Mouse (Mus musculus) hindbrain, embryonic 13.5 days (tissue): ENCODE data around the gene Cdkal1. TPM values are rescaled to one million over a fixed set of nuclear protein-coding genes. Genes with fewer than 3 reads are reported as not detected.

Experiments
- ATAC-seq: fragments of 200-750 bp; cut with Nextera tagmentation; 2 replicates; pipeline ENCODE4 v1.8.0; 2017; ENCODE audit warnings: moderate TSS enrichment; ENCODE audit not compliant: low FRiP score
- H3K27ac ChIP-seq: fragments of 300-500 bp; sonication (generic); 2 replicates; pipeline ENCODE4 v1.5.1; 2015; ENCODE audit warnings: inconsistent platforms, mild to moderate bottlenecking, moderate library complexity
- H3K27me3 ChIP-seq: fragments of 300-500 bp; sonication (generic); 2 replicates; pipeline ENCODE4 v1.6.1; 2015; ENCODE audit warnings: mild to moderate bottlenecking, inconsistent platforms
- H3K36me3 ChIP-seq: fragments of 300-500 bp; sonication (generic); 2 replicates; pipeline ENCODE4 v1.6.1; 2015; ENCODE audit warnings: mild to moderate bottlenecking, inconsistent platforms
- H3K4me1 ChIP-seq: fragments of 300-500 bp; sonication (generic); replicated peaks from 2 replicates; pipeline ENCODE4 v1.6.1; 2015; ENCODE audit warnings: inconsistent platforms
- H3K4me2 ChIP-seq: fragments of 300-500 bp; sonication (generic); 2 replicates; pipeline ENCODE4 v1.6.1; 2015; ENCODE audit warnings: inconsistent platforms, mild to moderate bottlenecking, moderate library complexity
- H3K4me3 ChIP-seq: fragments of 300-500 bp; sonication (generic); 2 replicates; pipeline ENCODE4 v1.5.1; 2015; ENCODE audit warnings: mild to moderate bottlenecking, inconsistent platforms
- H3K9ac ChIP-seq: fragments of 300-500 bp; sonication (generic); 2 replicates; pipeline ENCODE4 v1.6.1; 2015; ENCODE audit warnings: mild to moderate bottlenecking, inconsistent platforms
- H3K9me3 ChIP-seq: fragments of 300-500 bp; sonication (generic); 2 replicates; pipeline ENCODE4 v1.6.1; 2016; ENCODE audit warnings: inconsistent platforms
- WGBS: fragments of 180-500 bp; shearing (Covaris S2); methylation state at CpG from one replicate; pipeline ENCODE4 v1.1.7; 2015; 5-methylcytosine and 5-hydroxymethylcytosine counted together
- polyA plus RNA-seq: library from polyadenylated mRNA; unstranded; fragments of >200 nt; fragmentation: Nextera tagmentation; extraction: Ambion mirVana; gene quantifications from 2 replicates; pipeline ENCODE4 v1.2.1, GENCODE M21; 2015

The Cdkal1 gene
- polyA plus RNA-seq, 1 experiment from 2014 or later: 24.3 TPM

DNA sequence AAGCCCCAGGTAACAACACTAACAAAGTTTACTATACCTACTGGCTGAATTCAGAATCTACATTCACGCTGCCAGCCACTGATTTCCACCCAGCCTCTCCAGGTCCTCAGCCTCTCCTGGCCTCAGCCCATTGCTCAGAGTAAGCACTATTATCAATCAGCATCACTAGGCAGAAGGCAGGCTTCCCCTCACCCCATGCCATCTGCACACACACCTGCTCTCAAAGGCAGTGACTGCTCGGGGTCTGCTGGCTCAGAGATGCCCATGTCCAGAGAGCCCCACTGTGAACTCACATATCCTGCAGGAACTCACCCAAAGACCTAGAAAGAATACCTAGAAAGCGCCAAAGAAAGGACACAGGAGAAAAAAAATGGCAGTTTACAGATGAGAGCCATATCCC, 102.2 kb downstream of the Cdkal1 start:
- 78% methylated on average over 3 of the region's 3 CpGs for WGBS
- H3K9ac ChIP-seq: no peak overlapping the region
- no peak overlapping the region for H3K27ac ChIP-seq
- H3K4me3 ChIP-seq: no peak overlapping the region
- no peak overlapping the region for H3K4me2 ChIP-seq
- H3K36me3 ChIP-seq: no peaks in the 10 kb centered on the region
- no peaks in the 10 kb centered on the region for H3K9me3 ChIP-seq
- H3K4me1 ChIP-seq: 0 out of 2 replicates have a peak, but pooled peaks cover 2% of the 10 kb centered on the region
- no peaks in the 10 kb centered on the region for H3K27me3 ChIP-seq
- ATAC-seq: no peak

DNA sequence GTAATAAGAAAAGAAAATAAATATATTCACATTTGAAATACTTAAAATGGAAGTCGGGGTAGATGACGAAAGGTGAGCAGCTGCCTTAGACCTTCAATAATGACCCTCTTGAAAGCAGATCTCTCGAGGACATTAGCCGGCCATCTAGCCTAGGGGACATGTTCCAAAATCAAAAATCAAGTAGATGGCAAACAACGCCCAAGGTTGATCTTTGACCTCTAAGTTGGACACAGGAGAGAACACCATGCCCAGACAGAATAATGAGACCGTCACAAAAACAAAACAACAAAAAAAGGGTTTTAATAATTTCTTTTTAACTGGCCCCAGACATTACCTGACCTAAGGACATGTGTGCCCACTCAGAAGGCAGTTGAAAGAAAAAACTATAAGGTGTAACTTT, 103.4 kb downstream of the Cdkal1 start:
- Histone ChIP-seq H3K4me3 (no peak overlapping the region), H3K27me3 (no peaks in the 10 kb centered on the region), H3K9me3 (no peaks in the 10 kb centered on the region), H3K36me3 (no peaks in the 10 kb centered on the region), H3K4me1 (0 out of 2 replicates have a peak, but pooled peaks cover 3% of the 10 kb centered on the region), H3K9ac (no peak overlapping the region), H3K4me2 (no peak overlapping the region), H3K27ac (no peak overlapping the region)
- ATAC-seq: no peak
- WGBS: 91% methylated on average over 6 of the region's 6 CpGs

DNA sequence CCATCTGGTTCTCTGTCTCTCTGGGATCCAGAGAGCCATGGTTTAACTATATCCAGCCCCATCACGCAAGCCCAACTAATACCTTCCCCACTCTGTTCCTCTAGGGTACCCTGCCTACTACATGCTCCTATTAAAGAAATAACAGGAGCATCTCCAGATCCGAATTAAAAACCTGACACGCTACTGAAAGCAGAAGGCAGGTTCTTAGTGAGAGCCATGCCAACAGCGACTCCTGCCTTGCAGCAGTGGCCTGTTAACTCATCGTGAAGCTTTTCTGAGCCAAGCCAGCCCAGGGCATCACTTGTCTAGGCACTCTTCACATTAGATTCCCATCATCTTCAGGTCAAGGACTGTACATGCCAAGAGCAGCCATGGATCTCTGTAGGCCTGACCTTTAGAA, 104.3 kb downstream of the Cdkal1 start:
- H3K27ac ChIP-seq: no peak overlapping the region
- H3K4me1 ChIP-seq: peaks cover 9% of the 10 kb centered on the region
- H3K36me3 ChIP-seq: no peaks in the 10 kb centered on the region
- ATAC-seq: no peak
- no peak overlapping the region for H3K4me2 ChIP-seq
- H3K9me3 ChIP-seq: no peaks in the 10 kb centered on the region
- 94% methylated on average over 5 of the region's 5 CpGs for WGBS
- H3K4me3 ChIP-seq: no peak overlapping the region
- no peaks in the 10 kb centered on the region for H3K27me3 ChIP-seq
- H3K9ac ChIP-seq: no peak overlapping the region

DNA sequence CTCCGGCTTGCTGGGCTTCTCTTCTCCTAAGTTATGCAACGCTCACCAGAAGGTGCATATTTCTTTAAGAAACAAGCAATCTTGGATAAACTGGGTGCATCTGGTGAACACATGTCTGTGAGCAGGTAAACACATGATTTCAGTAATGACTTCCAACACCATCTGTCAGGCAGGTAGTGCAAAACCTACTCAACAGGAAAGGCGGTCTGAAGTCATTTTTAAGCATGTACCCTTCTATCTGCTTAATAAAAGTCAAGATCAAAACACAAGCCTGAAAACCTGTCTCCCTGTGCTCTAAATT, 108.2 kb downstream of the Cdkal1 start:
- ATAC-seq: no peak
- 82% methylated on average over 3 of the region's 3 CpGs for WGBS
- Histone ChIP-seq H3K36me3 (no peaks in the 10 kb centered on the region), H3K27ac (no peak overlapping the region), H3K9ac (no peak overlapping the region), H3K9me3 (no peaks in the 10 kb centered on the region), H3K4me3 (no peak overlapping the region), H3K4me2 (no peak overlapping the region), H3K27me3 (no peaks in the 10 kb centered on the region), H3K4me1 (peaks cover 15% of the 10 kb centered on the region)

DNA sequence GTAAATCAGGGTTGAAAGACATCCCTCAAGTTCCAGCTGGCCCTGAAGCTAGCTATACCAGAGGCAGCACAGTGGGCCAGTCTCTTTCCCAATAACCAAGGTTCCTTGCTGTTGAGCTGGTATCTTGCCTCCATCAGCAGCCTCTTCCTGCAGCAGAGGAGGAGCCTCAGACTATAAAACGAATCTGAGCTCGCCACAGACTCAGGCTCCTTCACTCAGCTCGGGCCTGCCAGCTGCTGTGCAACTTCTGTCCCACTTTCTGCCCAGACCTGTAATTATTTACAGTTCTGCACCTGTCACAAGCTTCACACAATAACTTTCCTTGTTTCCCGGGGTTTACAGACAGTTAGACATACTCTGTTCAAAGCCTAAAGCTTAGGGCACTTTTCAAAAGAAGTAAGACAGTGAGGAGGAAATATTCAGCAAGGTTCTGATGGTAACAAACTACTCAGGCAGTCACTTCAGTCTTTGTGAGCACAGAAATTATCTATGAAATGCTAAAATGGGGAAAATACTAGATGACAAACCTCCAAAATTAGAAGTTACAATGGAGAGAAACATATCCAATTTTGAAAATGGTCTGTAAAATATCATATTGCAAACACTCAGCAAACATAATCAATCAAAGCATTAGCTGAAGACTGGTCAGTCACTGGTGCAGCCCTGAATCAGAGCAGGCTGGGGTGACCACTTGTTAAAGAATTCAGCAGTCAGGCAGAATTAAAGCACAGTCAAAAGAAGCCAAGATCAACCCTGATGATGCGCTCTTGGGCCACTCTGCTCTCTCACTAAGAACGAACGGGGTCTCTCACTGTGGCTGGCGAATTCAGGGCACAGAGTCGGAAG, 108.8 kb downstream of the Cdkal1 start:
- H3K4me3 ChIP-seq: no peak overlapping the region
- no peak overlapping the region for H3K9ac ChIP-seq
- no peaks in the 10 kb centered on the region for H3K36me3 ChIP-seq
- peaks cover 15% of the 10 kb centered on the region for H3K4me1 ChIP-seq
- no peaks in the 10 kb centered on the region for H3K9me3 ChIP-seq
- peak overlapping the region; percentile 36 for H3K27ac ChIP-seq
- H3K27me3 ChIP-seq: no peaks in the 10 kb centered on the region
- no peak for ATAC-seq
- no peak overlapping the region for H3K4me2 ChIP-seq
- WGBS: 66% methylated on average over 9 of the region's 9 CpGs

DNA sequence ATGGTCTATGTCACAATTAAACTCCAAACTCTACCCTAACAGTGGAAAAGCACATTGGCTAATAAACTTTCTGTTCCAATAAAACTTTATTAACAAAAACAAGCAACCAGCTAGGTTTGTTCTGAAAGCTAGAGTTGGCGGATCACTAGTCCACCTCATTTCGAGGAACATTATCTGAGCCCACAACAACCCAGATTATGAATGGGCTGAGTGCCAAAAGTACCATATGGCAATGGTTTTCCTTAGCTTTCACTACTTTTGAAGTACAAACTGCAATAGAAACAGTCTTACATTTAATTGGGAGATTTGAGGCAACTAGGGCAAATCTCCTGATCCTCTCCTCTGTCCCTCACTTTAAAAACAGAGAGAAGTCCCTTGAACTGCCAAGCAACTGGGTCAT, 110.4 kb downstream of the Cdkal1 start:
- no peak overlapping the region for H3K4me2 ChIP-seq
- no peak overlapping the region for H3K27ac ChIP-seq
- 87% methylated on average over 2 of the region's 2 CpGs for WGBS
- no peak for ATAC-seq
- H3K4me3 ChIP-seq: no peak overlapping the region
- peaks cover 15% of the 10 kb centered on the region for H3K4me1 ChIP-seq
- H3K9me3 ChIP-seq: no peaks in the 10 kb centered on the region
- no peak overlapping the region for H3K9ac ChIP-seq
- H3K36me3 ChIP-seq: no peaks in the 10 kb centered on the region
- no peaks in the 10 kb centered on the region for H3K27me3 ChIP-seq

DNA sequence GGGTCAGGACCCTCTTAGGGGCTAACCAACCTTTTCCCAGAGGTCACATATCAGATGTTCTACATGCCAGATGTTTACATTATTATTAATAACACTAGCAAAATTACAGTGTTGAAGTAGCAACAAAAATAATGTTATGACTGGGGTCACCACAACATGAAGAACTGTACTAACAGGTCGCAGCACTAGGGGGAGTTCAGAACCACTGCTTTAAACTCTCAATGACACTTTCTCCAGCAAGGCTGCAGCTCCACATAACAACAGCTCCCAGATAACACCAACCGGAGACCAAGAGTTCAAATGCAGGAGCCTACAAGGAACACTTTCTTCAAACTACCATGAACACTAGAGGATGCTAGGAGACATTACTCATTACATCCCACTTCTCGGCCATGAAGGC, 111.3 kb downstream of the Cdkal1 start:
- ATAC-seq: no peak
- Histone ChIP-seq H3K9me3 (no peaks in the 10 kb centered on the region), H3K27me3 (no peaks in the 10 kb centered on the region), H3K36me3 (no peaks in the 10 kb centered on the region), H3K4me3 (no peak overlapping the region), H3K9ac (no peak overlapping the region), H3K4me2 (no peak overlapping the region), H3K27ac (no peak overlapping the region), H3K4me1 (peaks cover 15% of the 10 kb centered on the region)
- 88% methylated on average over 3 of the region's 3 CpGs for WGBS

DNA sequence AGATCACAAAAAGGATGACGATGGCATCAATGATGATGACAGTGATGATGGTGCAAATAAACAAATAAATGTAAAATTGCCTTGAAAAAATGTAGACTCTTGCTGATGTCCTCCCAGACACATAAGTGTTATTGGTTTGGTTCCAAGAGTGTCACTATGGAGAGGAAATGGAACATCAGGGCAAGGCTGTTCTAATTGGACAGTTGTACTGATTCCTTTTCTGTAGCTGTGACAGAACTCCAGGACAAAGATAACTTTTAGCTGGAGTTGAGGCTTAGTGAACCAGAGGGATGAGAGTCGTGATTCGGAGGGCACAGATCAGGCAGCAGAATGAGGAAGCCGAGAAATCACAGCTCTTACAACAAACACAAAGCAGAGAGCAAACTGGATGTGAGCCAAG, 111.7 kb downstream of the Cdkal1 start:
- WGBS: 85% methylated on average over 4 of the region's 4 CpGs
- Histone ChIP-seq H3K4me1 (peaks cover 15% of the 10 kb centered on the region), H3K27ac (no peak overlapping the region), H3K9ac (no peak overlapping the region), H3K4me2 (no peak overlapping the region), H3K4me3 (no peak overlapping the region), H3K36me3 (no peaks in the 10 kb centered on the region), H3K9me3 (no peaks in the 10 kb centered on the region), H3K27me3 (no peaks in the 10 kb centered on the region)
- ATAC-seq: no peak

DNA sequence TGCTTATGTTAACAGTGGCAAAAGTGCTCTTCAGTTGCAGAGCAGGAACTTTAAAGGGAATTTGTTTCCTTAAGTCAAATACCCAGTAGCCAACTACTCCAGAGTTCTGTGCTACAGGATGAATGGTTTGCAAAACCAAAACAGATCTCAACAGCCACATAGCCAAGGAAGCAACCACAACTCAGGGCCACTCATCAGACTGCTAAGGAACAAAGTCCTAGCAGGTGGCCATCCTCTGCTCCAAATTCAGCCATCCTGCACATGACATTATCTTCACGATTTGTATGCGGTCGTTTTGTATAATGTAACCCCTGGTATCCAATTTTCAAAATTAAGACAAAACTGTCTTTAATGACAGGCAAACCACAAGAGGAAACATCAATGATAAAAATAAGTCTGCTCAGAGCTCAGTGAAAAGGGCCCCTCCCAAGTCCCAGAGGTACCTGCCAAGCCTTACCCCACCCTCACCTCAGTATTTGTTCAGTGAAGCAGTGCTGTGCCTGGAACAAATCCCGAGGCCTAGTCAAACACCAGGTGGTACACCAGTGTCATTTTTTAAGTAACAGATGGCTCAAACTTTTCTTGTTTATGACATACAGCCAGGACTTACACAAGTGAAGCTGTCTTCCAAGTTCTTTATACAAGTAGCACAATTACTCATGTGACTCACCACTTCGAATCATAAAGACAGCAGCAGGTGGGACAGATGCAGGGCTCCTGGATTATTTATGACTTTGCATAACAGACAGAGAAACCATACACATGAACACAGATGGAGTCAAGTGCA, 117.6 kb downstream of the Cdkal1 start:
- 69% methylated on average over 5 of the region's 5 CpGs for WGBS
- no peak overlapping the region for H3K27ac ChIP-seq
- no peaks in the 10 kb centered on the region for H3K27me3 ChIP-seq
- H3K9me3 ChIP-seq: no peaks in the 10 kb centered on the region
- no peak for ATAC-seq
- H3K4me2 ChIP-seq: no peak overlapping the region
- no peak overlapping the region for H3K9ac ChIP-seq
- H3K4me3 ChIP-seq: no peak overlapping the region
- no peaks in the 10 kb centered on the region for H3K36me3 ChIP-seq
- H3K4me1 ChIP-seq: no peaks in the 10 kb centered on the region

DNA sequence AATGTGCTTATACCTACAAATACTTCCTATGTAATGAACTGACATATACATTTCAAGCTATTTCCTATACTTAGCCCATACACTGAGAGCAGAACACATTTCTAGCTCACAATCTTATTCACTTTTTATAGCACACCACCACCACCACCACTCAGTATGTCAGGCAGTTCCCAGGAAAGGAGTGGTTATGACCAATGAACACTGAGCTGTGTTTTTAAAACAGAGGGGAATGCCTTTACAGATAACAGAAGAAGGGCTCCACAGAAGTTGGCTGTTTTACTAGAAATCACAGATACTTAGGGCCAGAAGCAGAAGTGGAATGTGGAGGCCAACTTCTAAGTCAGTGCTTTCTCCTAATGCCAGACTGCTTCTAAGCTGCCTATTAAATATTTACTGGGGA, 121.0 kb downstream of the Cdkal1 start:
- Histone ChIP-seq H3K27me3 (no peaks in the 10 kb centered on the region), H3K4me2 (no peak overlapping the region), H3K9ac (no peak overlapping the region), H3K4me1 (no peaks in the 10 kb centered on the region), H3K36me3 (no peaks in the 10 kb centered on the region), H3K27ac (no peak overlapping the region), H3K4me3 (no peak overlapping the region), H3K9me3 (no peaks in the 10 kb centered on the region)
- ATAC-seq: no peak

DNA sequence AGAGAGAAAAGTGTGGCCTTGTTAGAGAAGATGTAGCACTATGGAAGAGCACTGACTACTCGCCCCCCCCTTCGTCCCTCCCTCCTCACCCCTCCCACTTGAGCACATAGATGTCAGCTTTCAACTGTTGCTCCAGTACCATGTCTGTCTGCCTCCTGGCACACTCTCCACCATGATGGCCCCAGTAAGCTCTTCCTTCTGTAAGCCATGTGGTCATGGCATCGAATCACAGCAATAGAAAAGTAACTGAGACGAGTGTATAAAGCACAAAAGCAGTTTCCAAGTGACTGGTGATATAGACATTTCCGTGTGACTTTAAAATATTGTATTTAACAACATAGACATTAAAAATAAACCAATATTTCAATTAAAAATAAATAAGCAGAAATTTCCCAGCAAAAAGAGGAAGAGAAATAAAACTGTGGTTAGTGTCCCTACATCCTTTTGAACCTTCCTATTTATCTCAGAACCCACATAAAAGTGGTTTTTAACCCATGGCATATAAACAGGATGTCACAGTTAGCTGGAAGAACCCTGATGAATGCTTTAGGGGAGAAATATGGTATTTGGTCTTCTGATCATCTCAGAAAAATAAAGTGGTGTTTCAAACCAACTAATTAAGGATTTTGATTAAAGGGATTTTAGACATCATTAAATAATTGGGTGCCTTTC, 129.2 kb downstream of the Cdkal1 start:
- no peak for ATAC-seq
- WGBS: 87% methylated on average over 5 of the region's 5 CpGs

DNA sequence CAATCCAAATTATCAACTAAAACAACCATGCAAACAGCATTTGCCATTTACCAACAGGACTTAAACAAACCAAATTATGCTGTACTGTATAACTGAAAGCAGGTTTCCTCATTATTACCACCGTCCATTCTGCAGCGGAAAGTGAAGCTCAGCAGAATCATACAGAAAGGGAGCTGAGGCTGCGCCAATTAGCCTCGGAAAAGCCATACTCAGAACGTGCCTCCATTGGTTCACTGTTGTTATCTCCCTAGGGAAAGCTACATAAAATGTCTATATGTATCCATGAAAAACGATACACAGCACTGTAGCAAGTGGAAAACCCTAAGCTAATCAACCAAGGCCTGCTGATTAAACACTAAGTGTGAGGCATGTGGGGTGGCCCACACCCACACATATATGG, 130.6 kb downstream of the Cdkal1 start:
- Histone ChIP-seq H3K27me3 (no peaks in the 10 kb centered on the region), H3K36me3 (no peaks in the 10 kb centered on the region), H3K9me3 (no peaks in the 10 kb centered on the region), H3K4me3 (no peak overlapping the region), H3K4me2 (no peak overlapping the region), H3K4me1 (no peaks in the 10 kb centered on the region; the same call in 1 of the 2 replicates), H3K9ac (no peak overlapping the region), H3K27ac (no peak overlapping the region)
- WGBS: 78% methylated on average over 6 of the region's 6 CpGs
- ATAC-seq: peak; percentile 57; the same call in 1 of the 2 replicates

More for the DNA sequence above, 129.2 kb downstream of the Cdkal1 start:
- Histone ChIP-seq H3K4me1 (no peaks in the 10 kb centered on the region), H3K27ac (no peak overlapping the region), H3K9ac (no peak overlapping the region), H3K27me3 (no peaks in the 10 kb centered on the region), H3K36me3 (no peaks in the 10 kb centered on the region), H3K4me3 (no peak overlapping the region), H3K4me2 (no peak overlapping the region), H3K9me3 (no peaks in the 10 kb centered on the region)
